Mouse (Mus musculus) layer of hippocampus, postnatal 36 days (tissue): ENCODE measurements around the gene Dera. TPM values are rescaled to one million over a fixed set of nuclear protein-coding genes. Genes with fewer than 3 reads are reported as not detected.

ENCODE experiments used
- DNase-seq, 2 experiments: peaks; one replicate each; pipeline ENCODE4 v3.0.0; 2022
- total RNA-seq, 2 experiments: library from RNA; stranded (reverse); gene quantifications; 2 replicates each; pipeline ENCODE4 v1.2.3; 2021

Gene Dera
- total RNA-seq, 2 experiments from 2014 or later = 5.5 to 5.6 TPM

DNA sequence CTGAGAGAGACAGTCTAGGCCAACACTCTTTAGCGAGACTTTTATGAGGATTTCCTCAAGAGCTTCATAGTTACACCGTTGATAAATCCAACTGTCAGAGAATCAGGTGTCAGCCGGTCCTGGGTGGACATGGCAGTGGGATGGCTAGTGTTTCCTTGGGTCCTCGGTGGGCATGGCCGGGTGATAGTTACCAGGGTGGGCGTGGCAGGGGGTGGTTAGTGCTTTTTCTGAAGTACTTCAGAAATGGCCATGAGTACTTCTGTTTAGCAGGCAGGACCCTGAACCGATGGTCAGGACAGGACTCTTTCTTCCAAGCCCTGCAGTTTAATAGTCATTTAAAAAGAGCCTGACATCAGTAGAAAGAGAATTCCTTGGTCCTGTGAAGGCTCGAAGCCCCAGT is 52.5 kb downstream of the Dera start:
- no peak for DNase-seq

DNA sequence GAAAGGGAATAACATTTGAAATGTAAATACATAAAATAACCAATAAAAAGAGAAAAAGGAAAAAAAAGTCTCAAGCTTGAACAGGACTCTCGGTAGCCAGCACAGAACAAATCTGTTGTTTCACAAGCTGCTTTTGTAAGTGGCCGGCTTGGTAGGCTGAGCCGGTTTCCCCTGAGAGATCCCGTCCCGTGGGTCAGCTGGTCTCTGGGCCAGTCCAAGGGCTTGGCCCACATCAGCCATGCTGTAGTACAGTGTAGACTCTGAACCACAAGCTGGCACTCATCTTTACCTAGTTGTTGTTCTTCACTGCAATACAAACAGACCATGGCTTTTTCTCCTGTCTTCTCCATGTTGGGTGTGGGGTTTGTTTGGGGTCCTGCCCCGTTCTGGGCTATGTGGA is 53.0 kb downstream of the Dera start:
- DNase-seq = no peak

GRCm38 (mm10) chr6:137808706-137809105 is 54.4 kb downstream of the Dera start:
- no peak for DNase-seq

DNA sequence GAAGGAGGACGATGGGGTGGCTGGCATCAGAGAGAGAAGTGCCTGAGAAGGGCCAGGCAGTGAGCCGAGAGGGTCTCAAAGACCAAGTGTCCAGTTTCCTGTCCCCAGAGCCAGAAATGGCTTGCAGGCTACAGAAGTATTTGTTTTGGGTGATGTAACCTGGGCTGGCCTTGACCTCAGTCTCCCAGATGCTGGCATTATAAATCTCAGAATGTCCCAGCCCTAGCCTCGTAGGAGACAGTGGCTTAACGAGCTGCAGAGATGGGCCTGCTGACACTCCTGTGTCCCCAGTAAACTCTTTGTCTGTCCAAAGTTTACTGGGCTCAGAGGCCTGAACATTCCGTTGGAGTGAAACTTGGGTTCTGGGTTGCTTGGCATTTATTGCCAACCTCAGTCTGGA is 55.8 kb downstream of the Dera start:
- no peak for DNase-seq

DNA sequence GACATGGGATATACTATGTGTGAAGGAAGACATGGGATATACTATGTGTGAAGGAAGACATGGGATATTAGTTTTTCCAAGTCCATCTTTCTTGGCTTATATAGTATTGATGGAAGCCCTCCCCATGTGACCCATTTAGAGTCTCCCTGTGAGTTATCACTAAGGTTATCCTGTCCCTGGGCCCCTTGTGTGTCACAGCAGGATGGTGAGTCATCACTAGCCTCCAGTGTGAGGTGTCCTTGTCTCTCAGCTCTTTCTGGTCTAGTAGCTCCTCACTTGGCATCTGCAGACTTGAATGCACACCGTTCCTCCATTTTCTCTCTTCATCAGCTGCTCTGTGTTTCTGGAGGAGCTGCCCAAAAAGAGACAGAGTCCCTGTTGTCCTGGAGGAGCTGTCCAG is 59.7 kb downstream of the Dera start:
- no peak for DNase-seq

DNA sequence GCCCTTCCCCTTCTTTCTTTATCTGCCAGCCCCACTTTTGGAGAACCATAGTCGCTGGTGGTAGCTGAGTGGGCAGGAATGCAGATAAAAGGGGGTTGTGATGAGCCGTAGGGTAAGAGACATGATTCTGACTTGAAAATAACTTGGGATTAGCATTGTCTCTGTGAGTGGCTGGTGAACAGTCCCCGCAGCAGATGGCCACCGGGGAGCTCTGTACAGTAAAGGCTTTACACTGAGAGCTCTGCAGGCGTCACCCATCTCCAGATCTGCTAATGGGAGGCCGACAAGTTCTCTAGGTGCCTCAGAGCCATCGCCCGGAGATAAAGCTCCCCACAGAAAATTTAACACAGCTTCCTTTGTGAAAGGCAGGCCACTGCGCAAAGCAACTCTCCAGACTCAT is 62.2 kb downstream of the Dera start:
- peak; percentile 17 to 21 for DNase-seq

- DNase-seq = no peak
These were observed 68.2 kb downstream of the Dera start for GRCm38 (mm10) chr6:137822550-137822949.

GRCm38 (mm10) chr6:137824046-137825021 is 70.0 kb downstream of the Dera start:
- DNase-seq = no peak

- DNase-seq = no peak
These were observed 70.8 kb downstream of the Dera start for GRCm38 (mm10) chr6:137825022-137825613.

DNA sequence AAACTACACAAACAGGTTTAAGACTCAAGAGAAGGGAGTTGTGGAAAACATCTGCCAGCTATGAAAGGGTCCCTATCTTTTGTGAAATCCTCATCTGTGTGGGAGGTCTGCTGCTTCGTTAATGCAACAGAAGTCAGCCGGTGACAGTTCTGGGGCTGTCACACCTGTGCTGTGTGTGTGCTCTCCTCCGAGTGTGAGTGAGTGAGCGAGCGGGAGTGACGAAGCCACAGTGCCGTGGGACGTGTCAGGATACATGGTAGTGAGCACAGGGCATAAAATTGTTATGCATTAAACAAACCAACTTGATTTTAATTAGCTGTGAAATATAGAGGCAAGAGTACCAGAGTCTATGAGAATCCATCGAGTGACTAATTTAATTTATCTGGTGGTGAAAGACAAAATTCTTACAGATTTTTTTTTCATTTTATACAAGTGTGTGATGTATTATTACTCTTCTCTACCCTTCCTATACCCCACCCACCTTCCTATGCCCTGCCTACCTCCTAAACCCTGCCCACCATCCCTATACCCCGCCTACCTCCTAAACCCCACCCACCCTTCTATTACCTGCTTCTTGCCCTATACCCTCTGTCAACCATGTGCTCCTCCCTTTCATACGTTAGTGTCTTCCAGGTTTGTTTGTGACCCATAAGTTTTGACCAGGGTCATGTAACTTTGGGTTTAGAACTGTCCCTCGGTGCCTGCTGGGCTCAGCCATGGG is 74.9 kb downstream of the Dera start:
- DNase-seq = no peak

- DNase-seq = no peak
These were observed 82.5 kb downstream of the Dera start for GRCm38 (mm10) chr6:137836799-137837198.

GRCm38 (mm10) chr6:137843337-137843736 is 89.0 kb downstream of the Dera start:
- no peak for DNase-seq

DNA sequence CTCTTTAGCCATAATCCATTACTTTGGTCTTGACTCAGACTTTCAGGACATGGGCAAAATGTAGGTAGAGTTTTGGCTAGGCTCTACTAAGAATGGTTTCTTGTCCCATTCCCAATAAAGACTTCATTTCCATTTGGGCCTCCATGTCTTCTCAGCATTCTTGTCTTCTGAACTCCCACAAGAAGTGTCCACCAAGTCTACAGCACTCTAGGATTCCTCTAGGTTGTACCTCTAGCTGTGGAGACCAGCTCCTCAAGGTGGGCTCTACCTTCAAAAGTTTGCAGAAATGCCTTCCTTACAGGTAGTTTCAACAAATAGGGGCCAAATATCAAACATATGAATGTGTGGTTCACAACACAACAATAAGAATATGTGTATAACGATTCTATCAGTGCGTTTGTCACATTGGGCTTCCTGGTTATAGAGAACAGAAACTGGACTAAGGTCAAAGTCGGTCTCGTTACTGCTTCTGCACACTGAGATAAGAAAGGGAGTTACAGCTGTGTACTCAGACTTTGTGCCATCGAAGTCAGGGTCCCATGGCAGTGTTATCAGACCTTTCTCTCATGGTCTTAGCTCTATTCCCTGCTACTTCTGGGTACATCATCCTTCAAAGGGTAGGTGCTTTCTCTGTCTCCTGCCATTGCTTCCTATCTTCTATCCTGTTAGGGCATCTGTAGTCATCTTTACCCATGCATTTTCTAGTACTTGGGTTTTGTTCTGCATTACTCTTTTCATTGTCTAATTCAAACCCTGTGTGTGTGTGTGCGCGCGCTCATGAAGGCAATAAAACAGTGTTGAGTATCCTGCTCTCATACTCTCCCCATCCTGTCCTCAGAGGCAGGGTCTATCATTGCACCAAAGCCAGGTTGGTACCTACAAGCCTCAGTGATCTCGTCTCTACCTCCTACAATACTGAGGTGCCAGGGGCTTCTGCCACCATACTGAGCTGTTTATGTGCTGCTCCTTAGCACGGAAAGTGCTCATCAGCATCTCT is 103.2 kb downstream of the Dera start:
- DNase-seq = no peak

DNA sequence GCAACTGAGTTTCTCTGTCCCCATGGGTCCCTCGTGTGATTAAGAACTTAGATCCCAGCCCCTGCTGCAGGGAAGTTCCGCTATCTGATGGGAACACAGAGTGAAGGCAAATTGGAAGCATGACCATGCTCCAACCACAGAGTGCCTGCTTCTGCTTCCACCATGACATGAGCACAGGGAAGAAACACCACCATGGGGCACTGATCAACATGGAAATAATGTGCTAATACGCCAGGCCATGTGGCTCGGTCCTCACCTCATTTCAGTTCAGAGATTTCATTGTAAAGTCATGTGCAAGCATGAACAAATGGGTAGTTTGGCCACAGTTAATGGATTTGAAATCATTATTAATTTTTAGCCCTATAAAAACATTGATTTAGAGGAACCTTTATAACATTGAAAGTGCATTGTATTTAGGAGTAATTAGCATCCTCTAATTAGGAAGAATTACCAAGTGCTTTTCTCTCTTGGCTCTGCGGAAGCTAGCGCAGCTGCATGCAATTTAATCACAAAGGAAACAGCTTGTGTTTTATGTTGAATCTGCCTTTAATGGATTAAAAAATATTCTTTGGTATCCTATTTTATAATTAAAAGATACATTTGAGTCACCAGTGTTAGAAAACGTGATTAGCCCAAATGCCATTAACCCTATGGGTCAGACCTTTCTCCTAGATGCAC is 115.7 kb downstream of the Dera start:
- DNase-seq = no peak

GRCm38 (mm10) chr6:137870667-137871066 is 116.3 kb downstream of the Dera start:
- peak; percentile 25 to 54 for DNase-seq

DNA sequence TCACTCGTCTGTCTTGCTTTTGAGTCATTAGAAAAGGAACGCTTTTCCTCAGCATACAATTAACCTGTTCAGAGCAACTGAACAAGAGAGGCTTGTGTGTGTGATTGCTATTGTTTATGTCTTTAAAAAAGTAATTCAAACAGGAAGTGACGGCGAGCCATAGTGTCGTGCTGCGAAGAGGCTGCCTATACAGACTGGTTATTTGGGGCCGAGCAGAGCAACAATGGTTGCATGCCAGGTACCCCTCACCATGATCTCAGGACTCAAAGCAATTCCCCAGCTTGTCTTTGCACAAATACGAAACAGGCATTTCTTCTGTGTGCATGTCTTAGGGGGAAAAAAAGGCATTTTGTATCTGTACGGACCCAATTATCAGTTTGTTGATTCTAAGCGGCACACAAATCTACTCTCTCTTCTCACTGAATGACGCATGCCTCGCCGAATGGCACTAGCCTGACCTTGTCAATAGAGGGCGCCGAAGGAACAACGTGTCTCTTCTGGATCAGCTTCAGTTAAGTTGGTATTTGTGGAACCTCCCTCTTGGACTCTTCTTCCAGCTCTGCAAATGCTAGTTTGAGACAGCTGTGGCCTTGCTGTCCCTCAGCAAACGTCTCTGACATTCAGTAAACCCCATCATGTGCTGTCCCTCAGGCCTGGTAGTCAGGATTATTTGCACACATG is 117.8 kb downstream of the Dera start:
- peak; percentile 69 to 70 for DNase-seq

DNA sequence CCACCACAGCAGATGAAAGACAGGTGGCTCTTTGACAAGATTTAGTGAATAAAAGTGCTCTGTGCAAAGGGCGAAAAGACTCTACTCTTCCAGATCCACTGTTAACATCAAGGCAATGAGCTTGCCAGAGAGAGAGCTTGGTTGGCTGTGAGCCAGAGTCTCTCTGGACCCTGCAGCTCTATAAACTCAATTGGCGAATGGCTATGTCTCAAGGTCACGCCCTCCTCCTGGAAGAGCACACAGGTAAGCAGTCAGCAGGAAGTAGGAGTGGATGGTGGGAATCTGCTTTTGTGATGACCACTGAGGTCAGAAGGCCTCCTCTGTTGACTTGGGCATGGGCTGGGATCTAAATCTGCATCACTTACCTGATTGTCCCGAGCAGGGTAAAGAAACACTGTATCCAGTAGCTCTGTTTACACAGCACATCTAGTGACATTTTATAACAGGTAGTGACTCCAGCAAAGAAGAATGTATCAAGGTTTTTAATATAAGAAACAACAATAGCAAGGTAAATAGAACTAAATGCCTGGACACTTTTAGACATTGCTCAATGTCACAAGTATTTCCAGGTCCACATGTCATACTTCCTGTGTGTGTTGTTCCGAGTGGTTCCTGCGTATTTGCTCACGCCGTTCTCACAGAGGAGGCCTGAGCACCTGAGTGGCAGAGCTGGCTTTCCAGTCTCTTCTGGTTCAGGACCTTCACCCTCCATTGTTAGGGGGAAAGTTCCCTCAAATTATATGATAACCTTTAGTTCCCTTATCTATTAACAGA is 120.3 kb downstream of the Dera start:
- DNase-seq = no peak

DNA sequence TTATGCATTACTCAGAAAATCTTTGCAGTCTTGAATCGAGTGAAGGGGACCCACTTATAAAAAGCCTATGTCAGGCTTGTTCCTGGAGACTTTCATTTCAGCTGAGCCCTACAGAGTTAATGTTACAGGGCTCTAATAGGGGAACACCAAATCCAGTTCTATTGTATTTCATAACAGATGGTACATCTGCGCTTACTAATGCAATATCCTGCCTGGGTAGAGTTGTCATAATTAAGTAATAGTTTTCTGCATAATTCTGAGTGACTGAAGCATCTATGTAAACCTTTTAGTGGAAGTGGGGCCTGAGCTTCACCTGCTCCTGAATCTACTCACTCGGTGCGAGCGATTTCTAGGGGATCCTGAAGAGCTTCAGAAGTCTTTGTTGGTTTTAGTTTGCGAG is 131.3 kb downstream of the Dera start:
- no peak for DNase-seq

DNA sequence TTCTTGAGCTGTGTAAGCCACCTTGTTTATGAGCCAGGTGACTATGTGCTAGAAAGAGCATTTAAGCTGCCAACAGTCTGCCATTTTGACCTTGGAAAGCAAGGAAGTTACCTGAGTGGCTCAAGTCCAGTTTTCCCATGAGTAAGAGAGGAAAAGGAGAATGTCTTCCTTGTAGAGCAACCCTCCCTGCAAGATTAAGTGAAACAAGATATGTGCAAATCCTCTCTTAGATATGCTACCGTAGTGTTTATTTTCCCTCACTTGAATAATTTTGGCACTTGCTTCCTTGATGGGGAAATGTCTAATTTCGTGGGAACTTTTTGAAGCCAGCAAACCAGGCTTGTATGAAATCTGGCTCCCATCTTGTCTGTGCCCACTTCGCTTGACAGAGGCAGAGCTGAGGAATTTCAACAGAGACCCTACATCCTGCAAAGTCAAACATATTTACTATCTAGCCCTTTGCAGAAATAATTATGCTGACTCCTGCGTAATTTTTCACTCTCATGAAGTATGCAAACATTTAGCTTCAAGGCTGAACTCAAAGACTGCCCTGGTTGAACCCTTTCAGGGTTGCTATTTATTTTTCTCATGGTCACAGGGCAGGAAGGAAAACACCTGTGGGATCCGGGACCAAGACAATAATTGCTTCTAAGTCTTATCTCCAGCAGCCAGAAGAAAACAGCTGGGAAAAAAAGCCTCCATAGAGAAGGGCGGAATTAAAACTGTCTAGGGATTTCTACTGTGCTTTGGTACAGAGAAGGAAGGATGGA is 132.0 kb downstream of the Dera start:
- no peak for DNase-seq
